Mouse (Mus musculus) spleen, adult 18-20 months (tissue): ENCODE results near the gene Prdx6.
A peak's percentile ranks its signal among the peaks of the same experiment; 100 is the strongest.
"Not testable (repeated sequence)": the region's sequence is repeated elsewhere in the genome, so short reads cannot be mapped to it uniquely, and the experiment has no call there.

Source experiments
- DNase-seq, 2 experiments: peaks; one replicate each; pipeline ENCODE4 v3.0.0; 2022; ENCODE audit warnings: mixed read lengths in 2 of 2

Gene Prdx6

DNA sequence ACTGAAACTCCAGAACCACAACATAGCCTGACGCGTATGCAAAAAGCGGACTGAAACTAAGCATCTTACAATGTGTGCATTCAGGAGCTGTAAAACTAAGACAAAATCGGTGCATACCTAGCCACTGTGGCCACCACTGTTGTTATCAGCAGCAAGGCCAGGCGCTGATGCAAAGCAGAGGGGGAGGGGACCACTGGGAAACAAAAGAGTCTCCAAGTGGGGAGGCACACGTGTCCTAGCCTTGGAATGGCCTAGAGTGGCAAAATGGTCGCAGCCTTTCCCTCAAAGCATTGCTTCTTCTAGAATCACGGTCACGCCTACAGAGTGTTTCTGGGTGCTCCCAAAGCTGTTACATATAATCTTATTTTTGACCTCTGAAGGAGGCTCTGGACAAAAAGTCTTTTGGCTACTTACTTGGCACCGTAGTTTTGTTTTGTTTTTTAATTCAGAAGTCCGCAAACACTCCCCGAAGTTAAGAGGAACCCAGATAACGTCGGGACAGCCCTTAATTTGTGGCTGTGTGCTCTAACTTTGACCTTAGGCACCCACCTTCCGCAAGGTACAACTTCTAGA is 902 bp downstream of the Prdx6 start:
- DNase-seq: peak in 1 of 2 experiments; percentile 18

- DNase-seq: no peak
Observed at GRCm38 (mm10) chr1:161249442-161249841, 1.6 kb downstream of the Prdx6 start.

GRCm38 (mm10) chr1:161248685-161249084 is 2.3 kb downstream of the Prdx6 start:
- no peak for DNase-seq

DNA sequence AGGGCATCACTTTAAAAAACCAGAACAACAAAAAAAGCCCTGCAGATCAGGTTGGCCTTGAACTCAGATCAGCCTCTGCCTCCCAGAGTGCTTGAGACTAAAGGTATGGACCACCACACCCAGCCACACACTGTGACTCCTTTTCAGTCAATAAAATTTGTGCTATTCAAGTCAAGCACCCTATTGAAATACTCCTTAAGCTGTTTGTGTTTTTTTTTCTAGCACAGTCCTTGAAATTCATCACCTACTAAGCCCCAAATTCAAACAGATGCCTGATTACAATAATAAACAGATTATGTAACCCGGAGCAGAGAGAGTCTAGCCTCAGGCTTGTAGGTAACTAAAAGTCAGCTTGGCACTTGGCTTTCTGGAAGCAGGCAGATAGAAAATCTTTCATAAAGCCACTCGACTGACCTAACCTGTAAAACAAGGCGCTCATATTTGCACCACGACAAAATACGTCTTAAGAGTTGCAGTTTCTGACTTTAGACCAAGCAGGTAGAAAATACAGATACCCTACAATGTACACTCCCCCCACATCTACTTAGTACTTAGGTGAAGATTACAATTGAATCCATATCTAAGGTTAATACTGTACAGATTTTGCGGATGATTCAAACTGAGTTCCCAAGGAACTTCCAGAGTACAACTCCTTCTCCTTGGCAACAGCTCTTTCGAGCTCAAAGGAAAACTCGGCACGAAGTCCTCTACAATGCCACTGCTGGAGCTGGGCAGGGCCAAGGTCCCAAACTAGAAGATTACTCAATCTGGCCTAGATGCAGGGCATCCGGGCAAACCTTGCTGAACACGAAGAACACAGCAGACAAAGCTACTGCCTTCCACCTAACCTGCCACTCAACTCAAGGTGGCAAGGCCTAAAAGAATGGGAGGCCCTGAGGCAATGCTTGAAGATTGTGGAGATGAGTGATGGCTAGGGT is 3.1 kb downstream of the Prdx6 start:
- DNase-seq: no peak

GRCm38 (mm10) chr1:161247176-161247575 is 3.8 kb downstream of the Prdx6 start:
- DNase-seq: no peak

DNA sequence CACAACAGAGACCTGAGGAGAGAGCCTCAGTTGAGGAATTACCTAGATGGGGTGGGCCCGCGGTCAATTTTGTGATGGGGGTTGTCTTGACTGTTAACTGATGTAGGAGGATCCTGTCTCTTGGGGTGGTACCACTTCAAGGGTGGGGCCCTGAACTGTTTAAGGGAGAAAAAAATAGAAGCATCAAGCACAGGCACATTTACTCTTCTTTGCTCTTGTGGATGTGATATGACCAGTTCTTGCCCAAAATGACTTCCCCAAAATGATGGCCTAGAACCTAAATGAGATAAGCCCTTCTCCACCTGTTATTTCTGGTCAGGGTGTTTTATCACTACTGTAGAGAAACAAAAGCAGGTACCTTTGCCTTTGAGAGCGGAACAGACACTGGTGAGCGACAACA is 13.3 kb downstream of the Prdx6 start:
- no peak for DNase-seq

- DNase-seq: no peak
Observed at GRCm38 (mm10) chr1:161237339-161237738, 13.7 kb downstream of the Prdx6 start.

DNA sequence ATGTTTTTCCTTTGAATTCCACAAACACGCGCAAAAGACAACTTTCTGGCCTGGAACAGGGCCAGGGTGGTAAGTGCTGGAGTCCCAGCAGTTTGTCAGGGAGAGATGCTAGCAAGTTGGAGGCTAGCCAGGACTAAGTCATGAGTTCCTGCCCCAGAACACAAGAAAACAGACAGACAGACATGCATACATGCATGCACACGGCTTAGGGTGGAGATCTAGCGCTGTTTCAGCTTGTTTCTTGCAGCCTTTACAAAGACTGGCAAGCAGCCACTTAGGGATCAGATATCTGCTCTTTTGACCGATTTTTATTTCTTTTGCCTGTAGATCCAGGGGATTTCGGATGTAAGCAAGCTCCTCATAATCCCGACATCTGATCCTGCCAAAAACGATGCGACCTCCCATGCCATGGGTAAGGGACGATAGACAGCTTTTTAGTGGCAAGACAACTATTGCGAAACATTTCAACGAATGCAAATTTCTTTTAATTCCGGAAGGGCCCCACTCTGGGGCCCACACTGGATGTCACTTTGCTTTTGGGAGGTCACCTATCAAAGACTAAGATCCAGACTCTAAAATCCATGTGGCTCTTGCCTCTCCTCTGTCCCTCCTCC is 17.7 kb downstream of the Prdx6 start:
- DNase-seq: no peak

DNA sequence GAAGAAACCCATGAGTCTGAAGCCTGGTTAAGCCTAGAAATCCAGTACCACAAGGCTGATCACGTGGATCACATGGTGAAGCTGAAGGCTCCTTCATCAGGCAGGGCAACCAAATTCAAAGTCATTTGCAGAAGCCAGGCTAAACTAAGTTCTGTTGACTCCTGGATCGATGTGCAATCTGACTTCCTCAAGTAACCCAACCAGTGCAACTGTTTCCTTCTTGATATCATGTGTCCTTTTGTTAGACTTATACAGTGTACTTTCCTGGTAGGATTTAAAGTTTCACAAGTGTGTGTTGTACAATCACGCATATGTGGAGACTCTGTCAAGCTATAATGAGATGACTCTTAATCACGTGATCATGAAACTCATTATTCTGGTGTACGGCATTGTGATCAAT is 18.8 kb downstream of the Prdx6 start:
- no peak for DNase-seq

GRCm38 (mm10) chr1:161224837-161225236 is 26.2 kb downstream of the Prdx6 start:
- DNase-seq: no peak

DNA sequence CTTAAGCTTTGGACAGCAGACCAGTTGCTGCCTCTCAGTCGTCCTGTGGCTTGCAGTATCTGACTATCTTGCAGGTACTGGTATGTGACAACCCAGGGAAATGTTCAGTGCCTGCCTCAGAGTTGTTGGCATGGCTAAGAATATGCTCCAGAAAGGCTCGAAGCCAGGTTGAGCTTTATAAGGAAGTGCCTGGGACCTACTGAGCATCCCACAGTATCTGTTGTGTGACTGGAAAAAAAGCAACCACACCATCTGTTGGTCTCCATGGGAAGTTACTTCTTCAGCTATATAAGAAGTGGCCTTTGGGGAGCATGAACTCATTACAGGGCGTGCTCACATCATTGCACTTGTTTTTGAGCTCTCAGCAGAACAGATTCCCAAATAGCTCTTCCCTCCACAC is 31.2 kb downstream of the Prdx6 start:
- DNase-seq: no peak

- DNase-seq: peak in 1 of 2 experiments; percentile 27
Observed at GRCm38 (mm10) chr1:161214465-161214864, 36.6 kb downstream of the Prdx6 start.

DNA sequence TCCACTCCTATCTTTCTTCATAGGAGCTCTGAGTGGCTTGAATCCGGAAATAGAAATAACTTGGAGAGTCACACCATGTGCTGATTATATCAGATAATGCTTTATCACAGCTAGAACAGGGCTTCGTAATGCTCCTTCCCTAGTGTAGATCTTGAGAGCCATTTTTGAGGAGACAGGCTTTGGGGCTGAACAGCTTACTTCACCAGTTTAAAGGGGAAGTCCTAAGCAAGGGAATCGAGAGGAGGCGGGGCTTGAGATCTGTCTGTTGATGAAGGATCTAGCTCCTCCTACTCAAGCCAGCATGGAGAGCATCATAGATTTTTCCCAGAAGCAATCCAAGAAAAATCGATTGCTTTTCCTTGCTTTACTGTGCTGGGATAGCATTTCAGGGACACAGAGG is 51.2 kb downstream of the Prdx6 start:
- no peak for DNase-seq

DNA sequence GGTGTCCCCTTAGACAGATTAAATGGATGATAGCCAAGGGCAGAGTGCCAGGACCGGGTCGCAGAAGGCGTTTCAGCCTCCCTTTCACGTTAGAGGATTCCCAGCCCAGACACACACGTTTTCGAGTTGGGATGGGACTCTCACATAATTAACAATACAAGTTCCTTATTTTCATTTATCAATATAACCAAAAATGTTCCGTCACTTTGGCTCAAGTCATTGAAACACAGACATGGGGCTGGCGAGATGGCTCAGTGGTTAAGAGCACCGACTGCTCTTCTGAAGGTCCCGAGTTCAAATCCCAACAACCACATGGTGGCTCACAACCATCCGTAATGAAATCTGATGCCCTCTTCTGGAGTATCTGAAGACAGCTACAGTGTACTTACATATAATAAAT is 54.7 kb downstream of the Prdx6 start:
- DNase-seq: not testable (repeated sequence)

GRCm38 (mm10) chr1:161195541-161196351 is 55.3 kb downstream of the Prdx6 start:
- DNase-seq: peak in 1 of 2 experiments; percentile 39

DNA sequence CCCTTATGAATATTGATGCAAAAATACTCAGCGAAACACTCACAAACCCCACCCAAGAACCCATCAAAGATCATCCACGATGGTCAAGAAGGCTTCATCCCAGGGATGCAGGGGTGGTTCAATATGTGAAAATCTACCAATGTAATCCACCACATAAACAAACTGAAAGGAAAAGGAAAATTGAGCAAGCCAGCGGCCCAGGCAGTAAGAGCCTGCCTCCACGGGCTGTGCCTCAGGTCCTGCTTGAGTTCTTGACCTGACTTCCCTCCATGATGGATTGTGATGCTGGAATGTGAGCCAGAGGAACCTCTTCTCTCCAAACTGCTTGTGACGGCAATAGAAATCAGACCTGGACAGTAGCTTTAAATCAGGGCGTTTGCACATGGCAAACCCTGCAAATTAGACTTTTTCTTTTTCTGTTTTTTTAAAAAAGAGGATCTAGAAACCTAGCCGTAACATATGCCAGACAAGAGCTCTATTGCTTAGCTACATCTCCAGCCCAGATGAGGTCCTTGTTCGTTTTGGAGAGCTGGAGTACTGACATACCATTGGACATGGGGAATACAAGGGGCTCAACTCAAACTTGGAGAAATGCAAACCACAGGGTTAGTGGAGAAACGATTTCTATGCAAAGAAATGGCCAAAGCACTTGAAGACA is 60.6 kb downstream of the Prdx6 start:
- DNase-seq: no peak
